Mouse (Mus musculus) B cell, adult 2 months (primary cell): ENCODE measurements around the gene Gm3542.
"Not testable (repeated sequence)": the region's sequence is repeated elsewhere in the genome, so short reads cannot be mapped to it uniquely, and the experiment has no call there.

ENCODE experiments used
- DNase-seq, 2 experiments: peaks; one replicate each; pipeline ENCODE4 v3.0.0; 2022

The Gm3542 gene

DNA sequence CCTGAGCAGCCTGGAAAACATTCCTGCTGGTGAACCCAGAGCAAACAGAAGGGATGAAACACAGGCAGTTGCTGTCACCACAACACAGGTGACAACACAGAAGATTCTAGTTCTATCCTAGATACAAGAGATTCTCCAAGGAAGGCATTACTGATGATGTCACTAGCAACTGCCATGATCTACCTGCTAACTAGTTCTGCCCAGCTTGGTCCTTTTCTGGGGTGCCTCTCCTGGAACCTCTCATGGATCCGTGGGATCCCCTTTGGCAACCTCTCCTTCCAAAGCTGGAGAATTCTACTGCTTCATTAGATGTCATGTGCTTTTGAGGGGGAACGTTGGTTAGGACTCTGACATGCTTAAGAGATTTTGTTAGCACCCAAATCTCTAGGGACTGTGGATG lies at the start of gene Gm3542:
Gene Gm3542 (minus strand): TSS at position 101 of the 400 bp plus-strand sequence.
- DNase-seq = not testable (repeated sequence)
